Mouse (Mus musculus) midbrain, embryonic 16.5 days (tissue): ENCODE results near the gene Vash1. TPM values are rescaled to one million over a fixed set of nuclear protein-coding genes. Genes with fewer than 3 reads are reported as not detected.
A peak's percentile ranks its signal among the peaks of the same experiment; 100 is the strongest.

ENCODE experiments used
- ATAC-seq: fragments of 200-750 bp; cut with Nextera tagmentation; 2 replicates; pipeline ENCODE4 v1.8.0; 2017; ENCODE audit warnings: moderate TSS enrichment
- H3K27ac ChIP-seq: fragments of 300-500 bp; sonication (generic); 2 replicates; pipeline ENCODE4 v1.5.1; 2014; ENCODE audit warnings: mild to moderate bottlenecking, low read length, mixed read lengths
- H3K27me3 ChIP-seq: fragments of 300-500 bp; sonication (generic); 2 replicates; pipeline ENCODE4 v1.6.1; 2014; ENCODE audit warnings: low read depth, low read length, mixed read lengths; ENCODE audit not compliant: control insufficient read depth, insufficient read depth
- H3K36me3 ChIP-seq: fragments of 300-500 bp; sonication (generic); 2 replicates; pipeline ENCODE4 v1.6.1; 2014; ENCODE audit warnings: mild to moderate bottlenecking, low read length, moderate library complexity, mixed read lengths; ENCODE audit not compliant: control insufficient read depth, insufficient read depth
- H3K4me1 ChIP-seq: fragments of 300-500 bp; sonication (generic); 2 replicates; pipeline ENCODE4 v1.6.1; 2014; ENCODE audit warnings: mild to moderate bottlenecking, low read length, mixed read lengths; ENCODE audit not compliant: control insufficient read depth, insufficient read depth
- H3K4me2 ChIP-seq: fragments of 300-500 bp; sonication (generic); 2 replicates; pipeline ENCODE4 v1.6.1; 2014; ENCODE audit warnings: mild to moderate bottlenecking, low read length, mixed read lengths
- H3K4me3 ChIP-seq: fragments of 300-500 bp; sonication (generic); 2 replicates; pipeline ENCODE4 v1.5.1; 2014; ENCODE audit warnings: low read depth, mild to moderate bottlenecking, low read length, moderate library complexity, mixed read lengths
- H3K9ac ChIP-seq: fragments of 300-500 bp; sonication (generic); 2 replicates; pipeline ENCODE4 v1.6.1; 2014; ENCODE audit warnings: low read depth, low read length, mixed read lengths
- H3K9me3 ChIP-seq: fragments of 300-500 bp; sonication (generic); replicated peaks from 2 replicates; pipeline ENCODE4 v1.6.1; 2014; ENCODE audit warnings: mild to moderate bottlenecking, low read length, mixed read lengths; ENCODE audit not compliant: control insufficient read depth, poor library complexity, severe bottlenecking
- WGBS: fragments of 180-500 bp; shearing (Covaris S2); extraction: QIAGEN DNeasy Blood & Tissue Kit; methylation state at CpG from one replicate; pipeline ENCODE4 v1.1.7; 2014; 5-methylcytosine and 5-hydroxymethylcytosine counted together
- polyA plus RNA-seq: library from polyadenylated mRNA; unstranded; fragments of >200 nt; fragmentation: Nextera tagmentation; extraction: Ambion mirVana; gene quantifications from 2 replicates; pipeline ENCODE4 v1.2.1, GENCODE M21; 2015

The Vash1 gene
- polyA plus RNA-seq, 1 experiment from 2014 or later: 30.0 TPM

GRCm38 (mm10) chr12:86648489-86648888 is 30.0 kb upstream of the Vash1 start:
- Histone ChIP-seq H3K4me3 (no peak overlapping the region), H3K4me1 (peaks cover 20% of the 10 kb centered on the region), H3K27ac (no peak overlapping the region), H3K9ac (no peak overlapping the region), H3K4me2 (no peak overlapping the region), H3K36me3 (no peaks in the 10 kb centered on the region), H3K27me3 (no peaks in the 10 kb centered on the region), H3K9me3 (no peaks in the 10 kb centered on the region)
- 66% methylated on average over 3 of the region's 3 CpGs for WGBS
- no peak for ATAC-seq

GRCm38 (mm10) chr12:86651301-86651860 is 27.1 kb upstream of the Vash1 start:
- Histone ChIP-seq H3K9me3 (no peaks in the 10 kb centered on the region), H3K36me3 (no peaks in the 10 kb centered on the region), H3K4me3 (no peak overlapping the region), H3K9ac (no peak overlapping the region), H3K4me1 (peaks cover 9% of the 10 kb centered on the region), H3K27ac (no peak overlapping the region), H3K4me2 (no peak overlapping the region), H3K27me3 (no peaks in the 10 kb centered on the region)
- WGBS: 89% methylated on average over 8 of the region's 8 CpGs
- ATAC-seq: no peak

- WGBS: 53% methylated on average over 4 of the region's 4 CpGs
- H3K36me3 ChIP-seq: no peaks in the 10 kb centered on the region
- no peaks in the 10 kb centered on the region for H3K9me3 ChIP-seq
- no peak overlapping the region for H3K4me3 ChIP-seq
- no peak overlapping the region for H3K9ac ChIP-seq
- H3K4me2 ChIP-seq: no peak overlapping the region
- peak; percentile 76 for ATAC-seq
- H3K27me3 ChIP-seq: no peaks in the 10 kb centered on the region
- peaks cover 6% of the 10 kb centered on the region; the same call in 1 of the 2 replicates for H3K4me1 ChIP-seq
- no peak overlapping the region for H3K27ac ChIP-seq
These were observed 25.9 kb upstream of the Vash1 start for GRCm38 (mm10) chr12:86652570-86653041.

GRCm38 (mm10) chr12:86659447-86659968 is 19.0 kb upstream of the Vash1 start:
- H3K9me3 ChIP-seq: no peaks in the 10 kb centered on the region
- WGBS: 13% methylated on average over 6 of the region's 6 CpGs
- H3K27ac ChIP-seq: peak overlapping the region; percentile 6
- H3K27me3 ChIP-seq: no peaks in the 10 kb centered on the region
- H3K9ac ChIP-seq: no peak overlapping the region
- H3K4me1 ChIP-seq: peaks cover 7% of the 10 kb centered on the region
- no peak overlapping the region for H3K4me3 ChIP-seq
- H3K4me2 ChIP-seq: no peak overlapping the region
- no peaks in the 10 kb centered on the region for H3K36me3 ChIP-seq
- peak; percentile 39; the same call in 1 of the 2 replicates for ATAC-seq

GRCm38 (mm10) chr12:86660466-86660865 is 18.0 kb upstream of the Vash1 start:
- H3K9me3 ChIP-seq: no peaks in the 10 kb centered on the region
- no peaks in the 10 kb centered on the region for H3K27me3 ChIP-seq
- H3K36me3 ChIP-seq: no peaks in the 10 kb centered on the region
- H3K27ac ChIP-seq: no peak overlapping the region
- ATAC-seq: no peak
- WGBS: 86% methylated on average over 2 of the region's 2 CpGs
- H3K9ac ChIP-seq: no peak overlapping the region
- peaks cover 7% of the 10 kb centered on the region for H3K4me1 ChIP-seq
- no peak overlapping the region for H3K4me2 ChIP-seq
- H3K4me3 ChIP-seq: no peak overlapping the region

GRCm38 (mm10) chr12:86665656-86666055 is 12.8 kb upstream of the Vash1 start:
- Histone ChIP-seq H3K4me2 (no peak overlapping the region), H3K4me3 (no peak overlapping the region), H3K36me3 (no peaks in the 10 kb centered on the region), H3K27ac (no peak overlapping the region), H3K27me3 (no peaks in the 10 kb centered on the region), H3K9ac (no peak overlapping the region), H3K4me1 (no peaks in the 10 kb centered on the region), H3K9me3 (0 out of 2 replicates have a peak, but pooled peaks cover under 1% of the 10 kb centered on the region)
- 59% methylated on average over 3 of the region's 3 CpGs for WGBS
- ATAC-seq: no peak

GRCm38 (mm10) chr12:86668404-86668803 is 10.1 kb upstream of the Vash1 start:
- Histone ChIP-seq H3K36me3 (no peaks in the 10 kb centered on the region), H3K9me3 (0 out of 2 replicates have a peak, but pooled peaks cover 2% of the 10 kb centered on the region), H3K4me1 (no peaks in the 10 kb centered on the region), H3K9ac (no peak overlapping the region), H3K27me3 (no peaks in the 10 kb centered on the region), H3K27ac (no peak overlapping the region), H3K4me3 (no peak overlapping the region), H3K4me2 (no peak overlapping the region)
- WGBS: 91% methylated on average over 2 of the region's 2 CpGs
- no peak for ATAC-seq

GRCm38 (mm10) chr12:86672105-86672504 is 6.4 kb upstream of the Vash1 start:
- no peak for ATAC-seq
- Histone ChIP-seq H3K27me3 (no peaks in the 10 kb centered on the region), H3K9ac (no peak overlapping the region), H3K27ac (no peak overlapping the region), H3K4me3 (no peak overlapping the region), H3K36me3 (no peaks in the 10 kb centered on the region), H3K9me3 (0 out of 2 replicates have a peak, but pooled peaks cover 2% of the 10 kb centered on the region), H3K4me1 (no peaks in the 10 kb centered on the region), H3K4me2 (no peak overlapping the region)
- 86% methylated on average over 4 of the region's 4 CpGs for WGBS

- Histone ChIP-seq H3K4me2 (no peak overlapping the region), H3K4me1 (no peaks in the 10 kb centered on the region), H3K27me3 (no peaks in the 10 kb centered on the region), H3K9ac (no peak overlapping the region), H3K36me3 (no peaks in the 10 kb centered on the region), H3K9me3 (0 out of 2 replicates have a peak, but pooled peaks cover 2% of the 10 kb centered on the region), H3K27ac (no peak overlapping the region), H3K4me3 (no peak overlapping the region)
- WGBS: 83% methylated on average over 5 of the region's 5 CpGs
- no peak for ATAC-seq
These were observed 6.0 kb upstream of the Vash1 start for GRCm38 (mm10) chr12:86672507-86672906.
